Mouse (Mus musculus): ENCODE results near the gene Ppm1h. TPM values are rescaled to one million over a fixed set of nuclear protein-coding genes. Genes with fewer than 3 reads are reported as not detected.

The Ppm1h gene
- polyA plus RNA-seq, 1 experiment = 13.1 TPM

DNA sequence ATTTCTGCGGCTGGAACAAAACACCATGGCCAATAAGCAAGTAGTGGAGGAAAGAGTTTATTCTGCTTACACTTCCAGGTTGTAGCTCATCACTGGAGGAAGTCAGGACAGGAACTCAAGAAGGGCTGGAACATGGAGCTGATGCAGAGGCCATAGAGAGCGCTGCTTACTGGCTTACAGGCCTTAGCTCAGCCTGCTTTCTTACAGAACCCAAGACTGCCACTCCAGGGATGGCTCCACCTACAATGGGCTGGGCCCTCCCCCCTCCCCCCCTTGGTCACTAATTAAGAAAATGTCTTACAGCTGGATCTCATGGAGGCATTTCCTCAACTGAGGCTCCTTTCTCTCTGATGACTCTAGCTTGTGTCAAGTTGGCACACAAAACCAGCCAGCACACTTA lies 7.3 kb upstream of the Ppm1h start:
- H3K4me1 ChIP-seq (ENCODE audit: control insufficient read depth, insufficient read depth, low read length) = no peaks in the 10 kb centered on the region
- WGBS = 86% methylated on average over 2 of the region's 2 CpGs
- no peak overlapping the region for H3K4me3 ChIP-seq (replicated peaks; ENCODE audit: control insufficient read depth, low read depth, low read length)
- H3K27ac ChIP-seq (ENCODE audit: control insufficient read depth, insufficient read depth, low read depth, low read length, poor library complexity) = no peak overlapping the region
- TF ChIP-seq CTCF (IDR thresholded peaks at IDR 0.05; ENCODE audit: control insufficient read depth, insufficient read depth, low read length) (no peak), POLR2A (IDR thresholded peaks at IDR 0.05; ENCODE audit: borderline replicate concordance, control insufficient read depth, low read depth, low read length) (no peak)

DNA sequence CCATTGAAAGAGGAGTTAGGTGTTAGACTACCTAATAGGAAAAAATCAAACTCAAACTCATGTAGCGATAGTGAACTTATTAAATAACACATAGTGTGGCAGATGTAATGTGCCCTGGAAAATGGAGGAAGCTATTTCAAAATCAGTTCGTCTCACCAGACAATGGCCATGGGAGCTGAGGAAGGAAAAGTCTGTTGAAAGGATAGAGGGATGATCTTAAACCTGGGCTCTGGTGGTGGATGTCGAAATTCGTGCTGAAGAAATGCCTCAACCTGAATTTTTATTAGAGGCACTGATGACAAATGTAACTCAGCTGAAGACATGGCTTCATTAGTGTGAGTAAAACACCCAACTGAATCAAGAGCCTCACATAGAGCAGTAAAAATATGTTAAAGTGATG lies 6.5 kb upstream of the Ppm1h start:
- TF ChIP-seq POLR2A (IDR thresholded peaks at IDR 0.05; ENCODE audit: borderline replicate concordance, control insufficient read depth, low read depth, low read length) (no peak), CTCF (IDR thresholded peaks at IDR 0.05; ENCODE audit: control insufficient read depth, insufficient read depth, low read length) (no peak)
- Histone ChIP-seq H3K27ac (ENCODE audit: control insufficient read depth, insufficient read depth, low read depth, low read length, poor library complexity) (no peak overlapping the region), H3K4me1 (ENCODE audit: control insufficient read depth, insufficient read depth, low read length) (no peaks in the 10 kb centered on the region), H3K4me3 (replicated peaks; ENCODE audit: control insufficient read depth, low read depth, low read length) (no peak overlapping the region)
- 54% methylated on average over 4 of the region's 4 CpGs for WGBS

DNA sequence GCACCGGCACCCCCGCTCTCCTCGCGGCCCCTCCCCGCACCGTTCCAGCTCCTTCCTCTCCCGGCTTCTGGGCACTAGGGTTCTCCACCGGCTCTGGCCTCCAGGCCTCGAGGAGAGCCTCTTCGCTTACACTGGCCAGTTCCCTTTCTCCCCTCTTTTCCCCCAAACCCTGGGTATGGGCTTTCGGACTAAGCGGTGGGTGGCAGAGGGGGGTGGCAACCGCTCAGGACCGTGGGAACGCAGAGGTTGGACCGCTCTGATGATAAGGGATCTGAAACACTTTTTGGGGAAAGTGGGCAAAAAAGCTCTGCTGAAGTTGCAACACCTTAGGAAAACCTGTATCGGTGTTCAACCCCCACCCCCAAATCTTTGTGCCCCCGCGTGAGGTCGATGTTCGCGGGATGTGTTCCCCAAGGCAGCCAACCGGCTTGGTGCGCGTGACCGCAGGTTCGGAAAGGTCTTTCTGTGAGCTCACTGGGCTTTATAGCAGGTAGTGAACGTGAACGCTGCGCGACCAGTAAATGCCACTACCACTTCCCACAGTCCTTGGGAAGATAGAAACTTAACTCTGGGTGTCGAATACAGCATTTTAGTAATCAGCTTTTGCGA lies 979 bp downstream of the Ppm1h start:
- under 1% methylated on average over 33 of the region's 33 CpGs for WGBS
- Histone ChIP-seq H3K27ac (ENCODE audit: control insufficient read depth, insufficient read depth, low read depth, low read length, poor library complexity) (peak overlapping the region; percentile 96), H3K4me1 (ENCODE audit: control insufficient read depth, insufficient read depth, low read length) (no peaks in the 10 kb centered on the region), H3K4me3 (replicated peaks; ENCODE audit: control insufficient read depth, low read depth, low read length) (peak overlapping the region; percentile 70)
- TF ChIP-seq CTCF (IDR thresholded peaks at IDR 0.05; ENCODE audit: control insufficient read depth, insufficient read depth, low read length) (no peak), POLR2A (IDR thresholded peaks at IDR 0.05; ENCODE audit: borderline replicate concordance, control insufficient read depth, low read depth, low read length) (no peak)

DNA sequence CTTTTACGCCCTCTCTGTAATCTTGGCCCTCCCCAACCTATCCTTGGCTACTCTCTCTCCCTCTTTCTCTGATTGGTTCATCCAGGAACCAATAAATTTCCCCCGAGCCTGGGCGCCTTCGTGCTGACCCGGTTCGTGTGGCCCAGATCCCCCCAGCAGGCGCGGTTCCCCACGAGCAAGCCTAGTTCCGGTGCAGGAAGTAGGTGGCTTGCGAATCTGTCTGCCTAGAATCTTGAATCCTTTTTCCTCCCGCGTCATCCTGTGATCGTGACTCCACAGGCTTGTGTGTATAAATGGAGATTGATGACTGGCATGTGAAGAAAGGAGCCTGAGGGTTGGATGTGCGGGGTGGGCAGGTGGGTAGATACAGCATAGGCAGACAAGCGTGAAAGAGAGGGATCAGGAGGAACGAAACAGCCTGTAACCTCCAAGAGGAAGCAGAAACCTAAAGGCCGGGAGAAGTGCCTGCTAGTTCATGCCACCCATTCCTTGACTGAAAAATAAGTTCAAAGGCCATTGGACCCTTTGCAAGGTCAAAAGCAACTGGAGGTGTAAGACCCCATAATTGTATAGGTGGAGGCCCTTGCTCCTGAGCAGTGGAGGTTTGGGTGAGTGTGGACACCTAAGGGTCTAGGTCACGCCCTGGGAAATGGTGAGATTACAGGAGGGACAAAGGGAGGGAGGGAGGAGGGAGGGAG lies 2.0 kb downstream of the Ppm1h start:
- Histone ChIP-seq H3K4me1 (ENCODE audit: control insufficient read depth, insufficient read depth, low read length) (no peaks in the 10 kb centered on the region), H3K4me3 (replicated peaks; ENCODE audit: control insufficient read depth, low read depth, low read length) (peak overlapping the region; percentile 46), H3K27ac (ENCODE audit: control insufficient read depth, insufficient read depth, low read depth, low read length, poor library complexity) (peak overlapping the region; percentile 55; the same call in 1 of the 2 replicates)
- 3% methylated on average over 19 of the region's 19 CpGs for WGBS
- TF ChIP-seq CTCF (IDR thresholded peaks at IDR 0.05; ENCODE audit: control insufficient read depth, insufficient read depth, low read length) (no peak), POLR2A (IDR thresholded peaks at IDR 0.05; ENCODE audit: borderline replicate concordance, control insufficient read depth, low read depth, low read length) (no peak)

DNA sequence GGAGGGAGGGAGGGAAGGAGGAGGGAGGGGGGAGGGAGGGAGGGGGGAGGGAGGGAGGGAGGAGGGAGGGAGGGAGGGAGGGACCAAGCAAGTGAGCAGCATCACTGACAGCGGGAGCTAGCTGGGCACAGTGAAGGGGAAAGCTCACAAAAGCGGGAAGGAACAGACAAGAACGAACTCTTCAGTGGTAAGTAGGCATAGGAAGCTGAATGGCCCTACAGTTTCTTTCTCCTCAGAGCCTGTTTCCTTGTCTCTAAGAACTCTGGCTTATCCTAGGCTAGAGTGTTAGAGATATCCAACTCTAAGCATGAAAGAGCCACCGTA lies 2.5 kb downstream of the Ppm1h start:
- TF ChIP-seq POLR2A (IDR thresholded peaks at IDR 0.05; ENCODE audit: borderline replicate concordance, control insufficient read depth, low read depth, low read length) (no peak), CTCF (IDR thresholded peaks at IDR 0.05; ENCODE audit: control insufficient read depth, insufficient read depth, low read length) (no peak)
- Histone ChIP-seq H3K27ac (ENCODE audit: control insufficient read depth, insufficient read depth, low read depth, low read length, poor library complexity) (no peak overlapping the region), H3K4me1 (ENCODE audit: control insufficient read depth, insufficient read depth, low read length) (no peaks in the 10 kb centered on the region), H3K4me3 (replicated peaks; ENCODE audit: control insufficient read depth, low read depth, low read length) (no peak overlapping the region)
- 62% methylated on average over 4 of the region's 4 CpGs for WGBS

DNA sequence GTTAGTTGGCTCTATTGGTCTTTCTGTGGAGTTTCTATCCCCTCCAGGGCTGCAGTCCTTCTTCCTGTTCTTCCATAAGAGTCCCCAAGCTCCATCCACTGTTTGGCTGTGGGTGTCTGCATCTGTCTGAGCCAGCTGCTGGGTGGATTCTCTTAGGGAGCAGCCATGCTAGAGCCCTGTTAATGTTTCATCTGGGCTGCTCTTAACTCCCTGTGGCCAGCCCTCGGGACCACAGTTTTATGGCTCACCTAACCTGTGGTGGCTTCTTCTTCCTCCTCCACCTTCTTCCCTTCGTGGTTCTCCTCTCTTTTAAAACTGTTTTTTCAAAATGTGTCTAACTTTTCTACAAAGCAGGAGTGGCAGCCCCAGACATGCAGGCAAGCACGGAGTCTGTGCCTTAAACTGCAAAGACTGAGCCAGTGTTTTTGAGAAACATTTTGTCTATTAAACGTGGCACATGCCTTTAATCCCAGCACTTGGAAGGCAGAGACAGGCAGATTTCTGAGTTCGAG lies 5.3 kb downstream of the Ppm1h start:
- Histone ChIP-seq H3K4me3 (replicated peaks; ENCODE audit: control insufficient read depth, low read depth, low read length) (no peak overlapping the region), H3K27ac (ENCODE audit: control insufficient read depth, insufficient read depth, low read depth, low read length, poor library complexity) (no peak overlapping the region), H3K4me1 (ENCODE audit: control insufficient read depth, insufficient read depth, low read length) (no peaks in the 10 kb centered on the region; the same call in 1 of the 2 replicates)
- no peak for TF ChIP-seq CTCF (IDR thresholded peaks at IDR 0.05; ENCODE audit: control insufficient read depth, insufficient read depth, low read length)
- WGBS = 54% methylated on average over 5 of the region's 5 CpGs

DNA sequence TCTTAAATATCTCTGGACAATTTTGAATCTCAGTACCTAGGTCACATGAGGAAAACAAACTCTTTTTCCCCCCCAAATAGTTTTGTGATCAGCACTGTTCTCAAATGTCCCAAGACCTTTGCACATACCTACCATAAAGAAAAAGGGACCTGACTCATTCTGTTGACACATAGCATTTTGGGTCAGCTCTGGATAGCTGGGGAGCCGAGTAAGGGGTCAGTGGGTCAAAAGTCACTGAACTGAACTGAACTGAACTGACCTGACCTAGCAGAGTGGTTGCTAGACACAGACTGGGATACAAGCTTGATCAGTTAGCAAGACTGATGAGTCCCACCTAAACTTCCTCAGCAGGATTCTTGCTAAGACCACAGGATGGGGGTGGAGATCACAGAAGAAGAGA lies 6.7 kb downstream of the Ppm1h start:
- Histone ChIP-seq H3K4me3 (replicated peaks; ENCODE audit: control insufficient read depth, low read depth, low read length) (no peak overlapping the region), H3K27ac (ENCODE audit: control insufficient read depth, insufficient read depth, low read depth, low read length, poor library complexity) (no peak overlapping the region), H3K4me1 (ENCODE audit: control insufficient read depth, insufficient read depth, low read length) (no peaks in the 10 kb centered on the region; the same call in 1 of the 2 replicates)
- TF ChIP-seq POLR2A (IDR thresholded peaks at IDR 0.05; ENCODE audit: borderline replicate concordance, control insufficient read depth, low read depth, low read length) (no peak), CTCF (IDR thresholded peaks at IDR 0.05; ENCODE audit: control insufficient read depth, insufficient read depth, low read length) (no peak)
- 81% methylated on average over 1 of the region's 1 CpGs for WGBS

DNA sequence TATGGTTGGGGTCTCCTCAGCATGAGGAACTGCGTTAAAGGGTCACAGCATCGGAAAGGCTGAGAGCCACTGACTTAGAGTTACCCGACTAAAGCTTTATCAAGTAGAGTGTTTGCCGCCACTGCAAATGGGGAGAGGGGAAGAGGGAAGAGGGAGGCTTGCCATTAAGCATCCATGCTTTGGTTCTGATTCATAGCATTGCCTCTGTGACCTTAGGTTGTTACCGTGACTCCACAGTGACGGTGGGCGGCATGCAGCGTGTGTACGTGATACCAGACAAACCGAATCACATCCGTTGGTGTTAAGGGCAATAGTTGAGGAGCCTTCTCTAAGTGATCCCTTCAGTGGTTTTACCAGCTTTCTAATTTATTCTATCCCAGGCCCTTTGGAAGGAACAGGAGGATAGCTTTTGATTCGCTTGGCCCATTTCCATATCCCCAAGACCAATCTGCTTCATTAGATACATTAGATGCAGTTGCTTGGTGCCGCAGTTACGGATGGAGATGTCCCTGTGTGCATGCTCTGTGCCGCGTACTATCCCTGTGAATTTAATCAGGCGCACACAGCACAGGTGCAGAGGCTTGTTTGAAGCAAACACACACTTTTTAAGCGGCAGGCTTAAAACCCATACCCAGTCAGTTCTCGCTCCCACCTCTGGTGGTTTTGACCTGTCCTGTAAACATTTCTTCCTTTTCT lies 7.4 kb downstream of the Ppm1h start:
- Histone ChIP-seq H3K27ac (ENCODE audit: control insufficient read depth, insufficient read depth, low read depth, low read length, poor library complexity) (no peak overlapping the region), H3K4me3 (replicated peaks; ENCODE audit: control insufficient read depth, low read depth, low read length) (no peak overlapping the region), H3K4me1 (ENCODE audit: control insufficient read depth, insufficient read depth, low read length) (no peaks in the 10 kb centered on the region; the same call in 1 of the 2 replicates)
- no peak for TF ChIP-seq POLR2A (IDR thresholded peaks at IDR 0.05; ENCODE audit: borderline replicate concordance, control insufficient read depth, low read depth, low read length)
- no peak for TF ChIP-seq CTCF (IDR thresholded peaks at IDR 0.05; ENCODE audit: control insufficient read depth, insufficient read depth, low read length)
- WGBS = 92% methylated on average over 19 of the region's 19 CpGs

All from bone marrow, adult 2 months (tissue).